Mouse (Mus musculus) embryonic facial prominence, embryonic 13.5 days (tissue): ENCODE results near the gene Zfp987. TPM values are rescaled to one million over a fixed set of nuclear protein-coding genes. Genes with fewer than 3 reads are reported as not detected.
"Not testable (repeated sequence)": the region's sequence is repeated elsewhere in the genome, so short reads cannot be mapped to it uniquely, and the experiment has no call there.

Experiments used
- ATAC-seq: fragments of 200-750 bp; cut with Nextera tagmentation; 2 replicates; pipeline ENCODE4 v1.8.0; 2017; ENCODE audit warnings: low read depth; ENCODE audit not compliant: insufficient number of reproducible peaks, insufficient read depth, low FRiP score, low TSS enrichment
- H3K27ac ChIP-seq: fragments of 300-500 bp; sonication (generic); 2 replicates; pipeline ENCODE4 v1.5.1; 2015; ENCODE audit warnings: moderate library complexity, mild to moderate bottlenecking, inconsistent platforms
- H3K27me3 ChIP-seq: fragments of 300-500 bp; sonication (generic); 2 replicates; pipeline ENCODE4 v1.6.1; 2015; ENCODE audit warnings: mild to moderate bottlenecking, inconsistent platforms
- H3K36me3 ChIP-seq: fragments of 300-500 bp; sonication (generic); 2 replicates; pipeline ENCODE4 v1.6.1; 2015; ENCODE audit warnings: mild to moderate bottlenecking, inconsistent platforms
- H3K4me1 ChIP-seq: fragments of 300-500 bp; sonication (generic); 2 replicates; pipeline ENCODE4 v1.6.1; 2015; ENCODE audit warnings: inconsistent platforms
- H3K4me2 ChIP-seq: fragments of 300-500 bp; sonication (generic); 2 replicates; pipeline ENCODE4 v1.6.1; 2015; ENCODE audit warnings: moderate library complexity, mild to moderate bottlenecking, inconsistent platforms
- H3K4me3 ChIP-seq: fragments of 300-500 bp; sonication (generic); 2 replicates; pipeline ENCODE4 v1.5.1; 2015; ENCODE audit warnings: mild to moderate bottlenecking, inconsistent platforms
- H3K9ac ChIP-seq: fragments of 300-500 bp; sonication (generic); 2 replicates; pipeline ENCODE4 v1.6.1; 2015; ENCODE audit warnings: mild to moderate bottlenecking, inconsistent platforms
- H3K9me3 ChIP-seq: fragments of 300-500 bp; sonication (generic); 2 replicates; pipeline ENCODE4 v1.6.1; 2016; ENCODE audit warnings: inconsistent platforms
- WGBS: fragments of 180-500 bp; shearing (Covaris S2); methylation state at CpG from one replicate; pipeline ENCODE4 v1.1.7; 2015; ENCODE audit warnings: mixed read lengths; 5-methylcytosine and 5-hydroxymethylcytosine counted together
- polyA plus RNA-seq: library from polyadenylated mRNA; unstranded; fragments of >200 nt; fragmentation: Nextera tagmentation; extraction: Ambion mirVana; gene quantifications from 2 replicates; pipeline ENCODE4 v1.2.1, GENCODE M21; 2015

The Zfp987 gene
- polyA plus RNA-seq, 1 experiment from 2014 or later = not detected

DNA sequence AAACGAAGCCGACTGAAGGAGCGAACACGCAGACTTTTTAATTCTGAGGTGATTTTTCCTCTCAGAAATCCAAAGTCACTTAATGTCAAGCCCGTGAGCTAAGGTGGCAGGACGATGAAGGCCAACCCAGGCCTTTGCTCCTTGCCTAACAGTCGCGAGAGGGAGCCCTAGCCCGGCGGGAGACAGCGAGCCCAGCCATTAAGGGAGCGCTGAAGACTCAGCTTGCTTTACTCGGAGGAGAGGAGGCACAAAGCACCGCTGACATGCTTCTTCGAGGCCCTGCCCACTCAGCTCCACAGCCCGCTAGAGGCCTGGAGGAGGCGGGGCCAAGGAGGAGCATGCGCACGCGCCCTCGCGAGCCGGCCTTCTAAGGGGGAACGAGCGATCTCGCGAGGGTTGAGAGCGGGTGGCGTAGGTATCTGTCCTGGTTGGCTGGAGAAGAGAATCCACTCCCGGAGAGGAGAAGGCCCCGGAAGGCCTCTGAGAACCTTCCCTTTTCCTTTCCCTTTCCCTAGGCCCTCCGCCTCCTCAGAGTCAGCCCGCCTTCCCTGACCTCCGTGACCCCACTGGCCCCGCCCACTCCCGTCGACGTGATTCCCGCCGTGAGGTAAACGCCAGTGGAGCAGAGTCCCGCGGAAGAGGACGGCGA, 30.0 kb upstream of the Zfp987 start:
- Histone ChIP-seq H3K4me3 (peak overlapping the region; percentile 30), H3K9me3 (peaks cover 26% of the 10 kb centered on the region), H3K4me2 (peak overlapping the region; percentile 50)
- 37% methylated on average over 45 of the region's 45 CpGs for WGBS
- not testable (repeated sequence) for H3K4me1 ChIP-seq, H3K27me3 ChIP-seq, H3K27ac ChIP-seq, H3K9ac ChIP-seq, H3K36me3 ChIP-seq
- ATAC-seq = 0 out of 2 replicates have a peak, but pooled peaks have one; percentile 64

GRCm38 (mm10) chr4:146067594-146067993, 29.5 kb upstream of the Zfp987 start:
- Histone ChIP-seq H3K4me3 (peak overlapping the region; percentile 30), H3K9me3 (peaks cover 23% of the 10 kb centered on the region), H3K4me2 (peak overlapping the region; percentile 50)
- not testable (repeated sequence) for ATAC-seq, H3K27me3 ChIP-seq, H3K4me1 ChIP-seq, H3K36me3 ChIP-seq, H3K27ac ChIP-seq, H3K9ac ChIP-seq
- 23% methylated on average over 55 of the region's 55 CpGs for WGBS

DNA sequence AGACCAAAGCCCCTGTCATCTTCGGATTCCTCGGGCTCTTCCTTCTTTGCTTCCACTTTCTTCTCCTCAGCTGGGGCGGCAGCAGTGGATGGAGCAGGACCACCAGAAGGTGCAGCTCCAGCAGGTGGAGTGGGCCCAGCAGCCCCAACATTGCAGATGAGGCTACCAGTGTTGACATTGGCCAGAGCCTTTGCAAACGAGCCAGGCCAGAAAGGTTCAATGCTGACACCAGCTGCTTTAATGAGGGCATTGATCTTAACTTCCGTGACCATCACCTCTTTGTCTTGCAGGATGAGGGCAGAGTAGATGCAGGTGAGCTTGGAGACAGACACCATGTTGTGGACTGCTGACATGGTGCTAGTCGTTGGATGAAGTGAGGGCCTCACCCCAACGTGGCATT, 23.8 kb upstream of the Zfp987 start:
- H3K4me2 ChIP-seq, H3K4me3 ChIP-seq, H3K9ac ChIP-seq, H3K36me3 ChIP-seq, H3K9me3 ChIP-seq, H3K4me1 ChIP-seq, H3K27ac ChIP-seq, H3K27me3 ChIP-seq: not testable (repeated sequence)
- WGBS = 76% methylated on average over 7 of the region's 7 CpGs
- ATAC-seq = 0 out of 2 replicates have a peak, but pooled peaks have one; percentile 62

DNA sequence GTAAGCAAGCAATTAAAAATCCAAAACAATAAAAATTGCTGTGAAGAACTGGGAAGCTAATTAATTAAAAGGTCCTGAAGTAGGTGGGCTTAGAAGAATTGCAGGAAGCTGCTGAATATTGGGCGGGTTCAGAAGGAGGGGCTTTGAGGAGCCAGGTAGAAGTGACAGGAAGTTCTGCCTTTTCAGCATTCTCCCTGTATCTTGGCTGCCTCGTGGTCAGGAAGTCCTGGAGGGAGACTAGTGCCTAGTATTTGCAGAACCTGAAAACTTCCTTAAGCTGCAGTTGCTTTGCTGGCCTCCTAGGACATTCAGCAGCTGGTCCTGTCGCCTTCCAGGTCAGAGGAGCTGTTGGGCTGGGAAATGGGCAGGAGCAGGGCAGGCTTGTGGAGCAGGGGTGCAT, 4.3 kb downstream of the Zfp987 start:
- not testable (repeated sequence) for ATAC-seq, H3K4me3 ChIP-seq, H3K4me1 ChIP-seq, H3K27ac ChIP-seq, H3K9me3 ChIP-seq, H3K9ac ChIP-seq, H3K27me3 ChIP-seq, H3K36me3 ChIP-seq, H3K4me2 ChIP-seq
- 45% methylated on average over 3 of the region's 3 CpGs for WGBS

DNA sequence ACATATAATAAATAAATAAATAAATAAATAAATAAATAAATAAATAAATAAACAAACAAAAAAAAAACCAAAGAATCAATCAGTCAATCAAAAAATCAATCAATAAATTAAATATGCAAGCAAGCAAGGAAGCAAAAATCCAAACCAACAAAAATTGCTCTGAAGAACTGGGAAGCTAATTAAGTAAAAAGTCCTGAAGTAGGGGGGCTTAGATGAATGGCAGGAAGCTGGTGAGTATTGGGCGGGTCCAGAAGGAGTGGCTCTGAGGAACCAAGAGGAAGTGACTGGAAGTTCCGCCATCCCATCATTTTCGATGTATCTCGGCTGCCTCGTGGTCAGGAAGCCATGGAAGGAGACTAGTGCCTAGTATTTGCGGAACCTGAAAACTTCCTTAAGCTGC, 59.4 kb downstream of the Zfp987 start, which contains the start of gene Zfp600:
Gene Zfp600, plus strand, starts transcription at position 301 of the 400 bp plus-strand sequence.
- H3K36me3 ChIP-seq, H3K4me3 ChIP-seq, H3K4me1 ChIP-seq, ATAC-seq, H3K9me3 ChIP-seq, H3K9ac ChIP-seq, H3K27ac ChIP-seq, H3K4me2 ChIP-seq, H3K27me3 ChIP-seq: not testable (repeated sequence)
- WGBS = no CpG with 5 or more reads among the region's 6 CpGs

DNA sequence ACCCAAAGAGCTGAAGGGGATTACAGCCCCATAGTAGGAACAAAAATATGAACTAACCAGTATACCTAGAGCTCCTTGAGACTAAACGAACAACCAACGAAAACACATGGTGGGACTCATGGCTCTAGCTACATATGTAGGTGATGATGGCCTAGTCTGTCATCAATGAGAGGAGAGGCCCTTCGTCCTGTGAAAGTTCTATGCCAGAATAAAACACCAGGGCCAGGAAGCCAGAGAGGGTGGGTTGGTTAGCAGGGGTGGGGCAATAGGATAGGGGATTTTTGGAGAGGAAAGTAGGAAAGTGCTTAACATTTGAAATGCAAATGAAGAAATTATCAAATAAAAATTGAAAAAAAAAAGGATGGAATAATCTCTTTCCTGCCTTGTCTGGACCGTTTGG, 65.8 kb downstream of the Zfp987 start:
- not testable (repeated sequence) for ATAC-seq, H3K36me3 ChIP-seq, H3K27me3 ChIP-seq, H3K4me1 ChIP-seq, H3K4me2 ChIP-seq, H3K4me3 ChIP-seq, H3K27ac ChIP-seq, H3K9me3 ChIP-seq, H3K9ac ChIP-seq
- WGBS = 86% methylated on average over 4 of the region's 4 CpGs

- WGBS = 77% methylated on average over 3 of the region's 3 CpGs
- not testable (repeated sequence) for H3K27me3 ChIP-seq, H3K27ac ChIP-seq, H3K36me3 ChIP-seq, H3K9ac ChIP-seq, H3K4me2 ChIP-seq, H3K4me3 ChIP-seq, H3K4me1 ChIP-seq
- ATAC-seq = peak; percentile 52; the same call in 1 of the 2 replicates
- H3K9me3 ChIP-seq = 0 out of 2 replicates have a peak, but pooled peaks cover 12% of the 10 kb centered on the region
These were observed 70.2 kb downstream of the Zfp987 start for GRCm38 (mm10) chr4:146167202-146167832.

DNA sequence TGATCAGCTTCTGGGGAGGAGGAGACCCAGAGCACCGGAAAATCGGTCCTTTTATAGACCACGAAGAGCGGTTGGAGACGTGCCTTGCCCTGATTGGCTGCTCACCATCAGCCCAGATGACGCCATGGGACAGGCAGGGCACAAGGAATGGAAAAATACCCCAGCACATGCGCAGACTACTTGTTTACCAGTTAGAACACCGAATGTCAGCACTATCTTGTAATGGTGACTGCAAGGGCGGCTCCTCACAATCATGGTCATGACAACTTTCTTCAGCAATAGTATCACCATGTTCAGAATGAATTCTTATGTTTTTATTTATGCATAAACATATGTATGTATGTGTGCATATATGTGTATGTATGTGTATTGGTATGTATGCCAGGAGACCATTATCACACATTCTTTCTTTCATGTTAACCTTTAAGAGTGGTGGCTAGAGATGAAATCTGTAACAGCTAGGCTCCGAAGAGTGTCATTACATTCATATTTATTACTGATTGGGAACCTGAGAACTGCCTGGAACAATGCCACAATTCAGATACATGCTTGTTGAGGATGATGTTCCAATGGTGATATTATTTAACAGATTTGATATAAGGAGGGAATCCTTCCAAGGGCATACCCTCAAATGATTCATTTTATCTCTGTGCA, 70.9 kb downstream of the Zfp987 start:
- H3K27ac ChIP-seq, H3K27me3 ChIP-seq, H3K4me2 ChIP-seq, H3K4me3 ChIP-seq, H3K36me3 ChIP-seq, H3K9ac ChIP-seq, H3K4me1 ChIP-seq: not testable (repeated sequence)
- 80% methylated on average over 10 of the region's 10 CpGs for WGBS
- 0 out of 2 replicates have a peak, but pooled peaks cover 12% of the 10 kb centered on the region for H3K9me3 ChIP-seq
- ATAC-seq = peak; percentile 60

GRCm38 (mm10) chr4:146168730-146169215, 71.7 kb downstream of the Zfp987 start:
- not testable (repeated sequence) for H3K36me3 ChIP-seq, H3K9ac ChIP-seq, H3K27ac ChIP-seq, H3K4me3 ChIP-seq, H3K4me2 ChIP-seq, H3K4me1 ChIP-seq, H3K27me3 ChIP-seq
- peaks cover 19% of the 10 kb centered on the region for H3K9me3 ChIP-seq
- WGBS = no CpG with 5 or more reads among the region's 2 CpGs
- ATAC-seq = peak; percentile 65

GRCm38 (mm10) chr4:146173378-146174226, 76.5 kb downstream of the Zfp987 start:
- not testable (repeated sequence) for H3K27me3 ChIP-seq, H3K9ac ChIP-seq, H3K4me1 ChIP-seq, H3K36me3 ChIP-seq, H3K4me3 ChIP-seq, H3K4me2 ChIP-seq, H3K27ac ChIP-seq
- H3K9me3 ChIP-seq = peaks cover 19% of the 10 kb centered on the region
- ATAC-seq = peak; percentile 85
- WGBS = 60% methylated on average over 4 of the region's 4 CpGs
